Mouse (Mus musculus): ENCODE results near the gene Nr1d1. TPM values are rescaled to one million over a fixed set of nuclear protein-coding genes. Genes with fewer than 3 reads are reported as not detected.
A peak's percentile ranks its signal among the peaks of the same experiment; 100 is the strongest.
"Not testable (repeated sequence)": the region's sequence is repeated elsewhere in the genome, so short reads cannot be mapped to it uniquely, and the experiment has no call there.

The Nr1d1 gene
- polyA plus RNA-seq, 1 experiment from 2014 or later, result 0.93 TPM

- Histone ChIP-seq H3K9me3 (ENCODE audit: control insufficient read depth, low read length) (0 out of 2 replicates have a peak, but pooled peaks cover 2% of the 10 kb centered on the region), H3K27ac (ENCODE audit: low read depth, low read length) (no peak overlapping the region; the same call in 1 of the 2 replicates), H3K27me3 (ENCODE audit: control insufficient read depth, insufficient read depth, low read length) (no peaks in the 10 kb centered on the region), H3K4me1 (ENCODE audit: control insufficient read depth, insufficient read depth, low read length) (peaks cover 25% of the 10 kb centered on the region), H3K4me2 (no peak overlapping the region), H3K4me3 (ENCODE audit: low read depth, low read length) (no peak overlapping the region), H3K36me3 (ENCODE audit: control insufficient read depth, insufficient read depth, low read length) (no peaks in the 10 kb centered on the region), H3K9ac (ENCODE audit: low read length) (peak overlapping the region; percentile 47)
- DNase-seq (ENCODE audit: low spot score, missing footprints) (no peak), ATAC-seq (ENCODE audit: low FRiP score) (no peak)
- 15% methylated on average over 4 of the region's 4 CpGs for WGBS
Observed at GRCm38 (mm10) chr11:98738428-98738911, 36.7 kb downstream of the Nr1d1 start.

GRCm38 (mm10) chr11:98737220-98737619 is 37.9 kb downstream of the Nr1d1 start:
- not testable (repeated sequence) for H3K4me2 ChIP-seq; ATAC-seq (ENCODE audit: low FRiP score); H3K9ac ChIP-seq (ENCODE audit: low read length); H3K27me3 ChIP-seq (ENCODE audit: control insufficient read depth, insufficient read depth, low read length); H3K27ac ChIP-seq (ENCODE audit: low read depth, low read length); H3K4me3 ChIP-seq (ENCODE audit: low read depth, low read length); DNase-seq (ENCODE audit: low spot score, missing footprints); H3K36me3 ChIP-seq (ENCODE audit: control insufficient read depth, insufficient read depth, low read length); H3K9me3 ChIP-seq (ENCODE audit: control insufficient read depth, low read length)
- H3K4me1 ChIP-seq (ENCODE audit: control insufficient read depth, insufficient read depth, low read length), result peaks cover 16% of the 10 kb centered on the region
- WGBS, result 93% methylated on average over 2 of the region's 2 CpGs

- Histone ChIP-seq H3K4me2 (no peak overlapping the region), H3K27me3 (ENCODE audit: control insufficient read depth, insufficient read depth, low read length) (no peaks in the 10 kb centered on the region), H3K9me3 (ENCODE audit: control insufficient read depth, low read length) (0 out of 2 replicates have a peak, but pooled peaks cover 2% of the 10 kb centered on the region), H3K9ac (ENCODE audit: low read length) (no peak overlapping the region), H3K4me3 (ENCODE audit: low read depth, low read length) (no peak overlapping the region), H3K4me1 (ENCODE audit: control insufficient read depth, insufficient read depth, low read length) (peaks cover 16% of the 10 kb centered on the region), H3K27ac (ENCODE audit: low read depth, low read length) (no peak overlapping the region), H3K36me3 (ENCODE audit: control insufficient read depth, insufficient read depth, low read length) (no peaks in the 10 kb centered on the region)
- ATAC-seq (ENCODE audit: low FRiP score) (no peak), DNase-seq (ENCODE audit: low spot score, missing footprints) (no peak)
- WGBS, result 91% methylated on average over 1 of the region's 1 CpGs
Observed at GRCm38 (mm10) chr11:98736176-98736575, 39.0 kb downstream of the Nr1d1 start.

DNA sequence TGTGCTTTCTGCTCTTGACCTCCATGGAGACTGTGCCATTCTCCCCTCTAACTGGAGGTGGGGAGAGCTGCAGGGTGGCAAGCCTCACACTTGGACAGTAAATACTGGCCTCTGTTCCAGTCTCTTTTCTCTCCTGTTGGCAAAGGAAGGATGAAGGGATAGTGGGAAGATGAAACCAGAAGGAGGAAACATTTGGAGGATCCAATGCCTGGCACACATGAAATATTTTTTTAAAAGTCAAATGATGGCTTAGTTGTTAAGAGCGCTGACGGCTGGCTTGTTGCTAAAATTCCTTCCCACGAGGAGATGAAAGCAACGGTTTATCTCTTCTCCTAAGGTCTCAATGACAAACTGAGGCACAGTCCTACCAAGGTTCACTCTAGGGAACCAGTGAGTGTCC is 40.0 kb downstream of the Nr1d1 start:
- Histone ChIP-seq H3K4me1 (ENCODE audit: control insufficient read depth, insufficient read depth, low read length) (peaks cover 10% of the 10 kb centered on the region), H3K9ac (ENCODE audit: low read length) (no peak overlapping the region), H3K4me3 (ENCODE audit: low read depth, low read length) (no peak overlapping the region), H3K36me3 (ENCODE audit: control insufficient read depth, insufficient read depth, low read length) (no peaks in the 10 kb centered on the region), H3K4me2 (no peak overlapping the region), H3K27me3 (ENCODE audit: control insufficient read depth, insufficient read depth, low read length) (no peaks in the 10 kb centered on the region), H3K9me3 (ENCODE audit: control insufficient read depth, low read length) (0 out of 2 replicates have a peak, but pooled peaks cover 2% of the 10 kb centered on the region), H3K27ac (ENCODE audit: low read depth, low read length) (no peak overlapping the region)
- 97% methylated on average over 4 of the region's 4 CpGs for WGBS
- DNase-seq (ENCODE audit: low spot score, missing footprints) (no peak), ATAC-seq (ENCODE audit: low FRiP score) (no peak)

GRCm38 (mm10) chr11:98734020-98734419 is 41.1 kb downstream of the Nr1d1 start:
- Histone ChIP-seq H3K27ac (ENCODE audit: low read depth, low read length) (no peak overlapping the region), H3K27me3 (ENCODE audit: control insufficient read depth, insufficient read depth, low read length) (no peaks in the 10 kb centered on the region), H3K4me1 (ENCODE audit: control insufficient read depth, insufficient read depth, low read length) (peaks cover 8% of the 10 kb centered on the region; the same call in 1 of the 2 replicates), H3K9me3 (ENCODE audit: control insufficient read depth, low read length) (0 out of 2 replicates have a peak, but pooled peaks cover 2% of the 10 kb centered on the region), H3K4me2 (no peak overlapping the region), H3K9ac (ENCODE audit: low read length) (no peak overlapping the region), H3K4me3 (ENCODE audit: low read depth, low read length) (no peak overlapping the region), H3K36me3 (ENCODE audit: control insufficient read depth, insufficient read depth, low read length) (no peaks in the 10 kb centered on the region)
- DNase-seq (ENCODE audit: low spot score, missing footprints) (no peak), ATAC-seq (ENCODE audit: low FRiP score) (no peak)
- WGBS, result 75% methylated on average over 3 of the region's 3 CpGs

DNA sequence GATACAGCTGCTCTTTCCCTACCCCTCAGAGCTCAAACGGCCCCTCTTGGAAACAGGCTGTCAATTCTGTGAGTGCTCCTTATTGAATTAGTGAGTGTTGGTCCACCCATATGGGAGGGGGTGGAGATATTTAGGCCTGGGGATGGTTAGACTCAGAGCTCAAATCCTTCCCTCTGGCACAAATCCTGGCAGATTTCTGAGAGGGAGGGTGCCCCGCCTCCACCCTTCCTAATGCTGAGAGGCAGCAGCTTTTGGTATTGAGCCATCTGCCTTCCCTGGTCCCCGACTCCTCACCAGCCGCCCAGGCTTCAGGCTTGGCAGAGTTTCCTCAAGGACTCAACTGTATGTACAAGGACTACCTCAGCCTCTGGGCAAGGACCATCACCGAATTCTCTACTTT is 44.0 kb downstream of the Nr1d1 start:
- no peak overlapping the region for H3K4me3 ChIP-seq (ENCODE audit: low read depth, low read length)
- no peaks in the 10 kb centered on the region for H3K36me3 ChIP-seq (ENCODE audit: control insufficient read depth, insufficient read depth, low read length)
- H3K4me1 ChIP-seq (ENCODE audit: control insufficient read depth, insufficient read depth, low read length), result peaks cover 8% of the 10 kb centered on the region; the same call in 1 of the 2 replicates
- WGBS, result 62% methylated on average over 5 of the region's 5 CpGs
- H3K27me3 ChIP-seq (ENCODE audit: control insufficient read depth, insufficient read depth, low read length), result no peaks in the 10 kb centered on the region
- no peak overlapping the region for H3K4me2 ChIP-seq
- ATAC-seq (ENCODE audit: low FRiP score) (no peak), DNase-seq (ENCODE audit: low spot score, missing footprints) (no peak)
- 0 out of 2 replicates have a peak, but pooled peaks cover 2% of the 10 kb centered on the region for H3K9me3 ChIP-seq (ENCODE audit: control insufficient read depth, low read length)
- no peak overlapping the region for H3K27ac ChIP-seq (ENCODE audit: low read depth, low read length)
- H3K9ac ChIP-seq (ENCODE audit: low read length), result no peak overlapping the region

GRCm38 (mm10) chr11:98730727-98731126 is 44.4 kb downstream of the Nr1d1 start:
- Histone ChIP-seq H3K4me3 (ENCODE audit: low read depth, low read length) (no peak overlapping the region), H3K27ac (ENCODE audit: low read depth, low read length) (no peak overlapping the region), H3K4me2 (no peak overlapping the region), H3K27me3 (ENCODE audit: control insufficient read depth, insufficient read depth, low read length) (no peaks in the 10 kb centered on the region), H3K36me3 (ENCODE audit: control insufficient read depth, insufficient read depth, low read length) (no peaks in the 10 kb centered on the region), H3K4me1 (ENCODE audit: control insufficient read depth, insufficient read depth, low read length) (peaks cover 8% of the 10 kb centered on the region; the same call in 1 of the 2 replicates), H3K9me3 (ENCODE audit: control insufficient read depth, low read length) (0 out of 2 replicates have a peak, but pooled peaks cover 2% of the 10 kb centered on the region), H3K9ac (ENCODE audit: low read length) (no peak overlapping the region)
- ATAC-seq (ENCODE audit: low FRiP score) (no peak), DNase-seq (ENCODE audit: low spot score, missing footprints) (no peak)
- WGBS, result 72% methylated on average over 4 of the region's 4 CpGs

GRCm38 (mm10) chr11:98729119-98729588 is 46.0 kb downstream of the Nr1d1 start, which contains the start of gene Med24:
TSS of gene Med24 (minus strand) at chr11:98729435.
- WGBS, result under 1% methylated on average over 16 of the region's 16 CpGs
- Histone ChIP-seq H3K27me3 (ENCODE audit: control insufficient read depth, insufficient read depth, low read length) (no peaks in the 10 kb centered on the region), H3K9me3 (ENCODE audit: control insufficient read depth, low read length) (0 out of 2 replicates have a peak, but pooled peaks cover 1% of the 10 kb centered on the region)

DNA sequence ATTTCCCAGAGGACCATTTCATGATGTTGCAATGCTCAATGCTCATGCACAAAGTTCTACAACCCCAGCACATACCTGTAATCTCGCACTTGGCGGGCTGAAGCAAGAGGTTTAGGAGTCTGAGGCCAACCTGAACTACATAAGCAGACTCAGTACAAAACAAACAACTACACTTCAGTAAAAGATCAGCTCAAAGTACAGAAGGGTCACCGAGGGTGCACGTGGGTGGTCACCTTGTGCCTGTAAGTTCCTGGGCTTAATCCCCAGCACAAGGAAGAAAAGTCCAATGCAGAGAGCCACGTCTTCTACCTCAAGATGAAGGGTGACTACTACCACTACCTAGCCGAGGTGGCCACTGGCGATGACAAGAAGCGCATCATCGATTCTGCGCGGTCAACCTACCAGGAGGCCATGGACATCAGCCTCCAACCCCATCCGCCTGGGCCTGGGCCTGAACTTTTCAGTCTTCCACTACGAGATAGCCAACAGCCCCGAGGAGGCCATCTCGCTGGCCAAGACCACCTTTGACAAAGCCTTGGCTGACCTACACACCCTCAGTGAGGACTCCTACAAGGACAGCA is 49.1 kb downstream of the Nr1d1 start:
- WGBS, result 96% methylated on average over 15 of the region's 15 CpGs
- Histone ChIP-seq H3K4me2 (no peak overlapping the region), H3K4me3 (ENCODE audit: low read depth, low read length) (no peak overlapping the region), H3K9me3 (ENCODE audit: control insufficient read depth, low read length) (no peaks in the 10 kb centered on the region), H3K27ac (ENCODE audit: low read depth, low read length) (no peak overlapping the region), H3K27me3 (ENCODE audit: control insufficient read depth, insufficient read depth, low read length) (no peaks in the 10 kb centered on the region), H3K36me3 (ENCODE audit: control insufficient read depth, insufficient read depth, low read length) (peaks cover 4% of the 10 kb centered on the region; the same call in 1 of the 2 replicates), H3K9ac (ENCODE audit: low read length) (no peak overlapping the region), H3K4me1 (ENCODE audit: control insufficient read depth, insufficient read depth, low read length) (peaks cover 8% of the 10 kb centered on the region; the same call in 1 of the 2 replicates)
- no peak for ATAC-seq (ENCODE audit: low FRiP score)
- DNase-seq (ENCODE audit: low spot score, missing footprints), result no peak

More at GRCm38 (mm10) chr11:98729119-98729588, 46.0 kb downstream of the Nr1d1 start, which contains the start of gene Med24:
- peak; percentile 98 for DNase-seq (ENCODE audit: low spot score, missing footprints)
- H3K4me3 ChIP-seq (ENCODE audit: low read depth, low read length), result peak within 1 kb of the TSS; percentile 61
- H3K27ac ChIP-seq (ENCODE audit: low read depth, low read length), result no peak within 1 kb of the TSS
- peak within 1 kb of the TSS; percentile 76 for H3K4me2 ChIP-seq
- peak; percentile 97 for ATAC-seq (ENCODE audit: low FRiP score)
- peaks cover 8% of the 10 kb centered on the region; the same call in 1 of the 2 replicates for H3K4me1 ChIP-seq (ENCODE audit: control insufficient read depth, insufficient read depth, low read length)
- peaks cover 2% of the 10 kb centered on the region; the same call in 1 of the 2 replicates for H3K36me3 ChIP-seq (ENCODE audit: control insufficient read depth, insufficient read depth, low read length)
- peak within 1 kb of the TSS; percentile 71 for H3K9ac ChIP-seq (ENCODE audit: low read length)

Measured in midbrain, embryonic 11.5 days (tissue).